In genomic region chr3:65954499-65955391, GRCm38 (mm10) we compare ENCODE assay signal across 7 mouse cellular contexts. TPM values are rescaled to one million over a fixed set of nuclear protein-coding genes. Genes with fewer than 3 reads are reported as not detected.
DNase-seq lines count a peak whose midpoint lies in the region; ATAC-seq and TF ChIP-seq lines count a peak whose summit lies in the region.

No protein-coding gene starts in this region.

- no peaks in the 10 kb centered on the region for H3K9me3 ChIP-seq in lung, embryonic 14.5 days (ENCODE audit: low read depth, low read length)
- H3K9me3 ChIP-seq in neural tube, embryonic 13.5 days = no peaks in the 10 kb centered on the region

- peaks cover 24% of the 10 kb centered on the region for H3K4me1 ChIP-seq in lung, embryonic 14.5 days (ENCODE audit: insufficient read depth)
- H3K4me1 ChIP-seq in neural tube, embryonic 13.5 days (replicated peaks) = peaks cover 57% of the 10 kb centered on the region

- no peak for TF ChIP-seq CTCF in lung, embryonic 14.5 days (IDR thresholded peaks at IDR 0.05; ENCODE audit: low read depth)

- H3K27me3 ChIP-seq in lung, embryonic 14.5 days (ENCODE audit: insufficient read depth, low read length) = no peaks in the 10 kb centered on the region
- H3K27me3 ChIP-seq in neural tube, embryonic 13.5 days = no peaks in the 10 kb centered on the region

- H3K27ac ChIP-seq in lung, embryonic 14.5 days (ENCODE audit: low read depth) = no peak overlapping the region
- no peak overlapping the region for H3K27ac ChIP-seq in neural tube, embryonic 13.5 days (replicated peaks)

- peaks cover 63% of the 10 kb centered on the region for H3K36me3 ChIP-seq in lung, embryonic 14.5 days (ENCODE audit: insufficient read depth)
- peaks cover 40% of the 10 kb centered on the region for H3K36me3 ChIP-seq in neural tube, embryonic 13.5 days

- peak; percentile 40 for DNase-seq in lung, embryonic 14.5 days
- DNase-seq in lung, adult 18-20 months = no peak
- DNase-seq in embryo, embryonic 10.5 days (ENCODE audit: low spot score) = peak; percentile 74
- peak; percentile 56 for DNase-seq in induced T-regulatory cell, adult 2 months (ENCODE audit: low read depth)
- DNase-seq in frontal cortex, postnatal 25 days (ENCODE audit: low spot score in 2 of 2) = no peak
- DNase-seq in ovary, postnatal 10 days (ENCODE audit: low spot score) = no peak

- ATAC-seq in lung, embryonic 14.5 days (ENCODE audit: insufficient read depth) = no peak
- no peak for ATAC-seq in neural tube, embryonic 13.5 days (ENCODE audit: low read depth)

- peak overlapping the region; percentile 12 for H3K4me3 ChIP-seq in lung, embryonic 14.5 days (ENCODE audit: low read depth, low read length)
- H3K4me3 ChIP-seq in neural tube, embryonic 13.5 days = no peak overlapping the region

- H3K9ac ChIP-seq in lung, embryonic 14.5 days = no peak overlapping the region
- H3K9ac ChIP-seq in neural tube, embryonic 13.5 days = no peak overlapping the region

- 64% methylated on average over 8 of the region's 8 CpGs for WGBS in lung, embryonic 14.5 days
- 50% methylated on average over 8 of the region's 8 CpGs for WGBS in neural tube, embryonic 13.5 days

- H3K4me2 ChIP-seq in lung, embryonic 14.5 days = peak overlapping the region; percentile 52
- peak overlapping the region; percentile 25; the same call in 1 of the 2 replicates for H3K4me2 ChIP-seq in neural tube, embryonic 13.5 days

RNA-seq across cellular contexts. Expression of gene Ccnl1, which starts 3.3 kb away (rescaled TPM):
- polyA plus RNA-seq in lung, embryonic 14.5 days (2014; fragmentation: Nextera tagmentation; extraction: Ambion mirVana) = 129 and 135 TPM in 2 replicates
- 75.1 and 83.6 TPM in 2 replicates for polyA plus RNA-seq in neural tube, embryonic 13.5 days (2015; fragmentation: Nextera tagmentation; extraction: Ambion mirVana)

Comparison
In these comparisons a context has a peak if more than half of its experiments do, and no peak if none do; other contexts are left out.
1. DNase-seq: peak in lung, embryonic 14.5 days (single experiment), embryo, embryonic 10.5 days (single experiment) and induced T-regulatory cell, adult 2 months (single experiment); none in lung, adult 18-20 months (0 of 2), frontal cortex, postnatal 25 days (0 of 2) and ovary, postnatal 10 days (single experiment).